In genomic region chr1:165046637-165047036, GRCm38 (mm10) we compare ENCODE assay signal across 8 mouse cellular contexts.
DNase-seq lines count a peak whose midpoint lies in the region; ATAC-seq and TF ChIP-seq lines count a peak whose summit lies in the region.

No protein-coding gene starts in this region.

- no peaks in the 10 kb centered on the region for H3K36me3 ChIP-seq in liver, postnatal 0 days (replicated peaks; ENCODE audit: insufficient read depth, low read length)
- no peaks in the 10 kb centered on the region for H3K36me3 ChIP-seq in embryonic facial prominence, embryonic 10.5 days (replicated peaks)
- H3K36me3 ChIP-seq in midbrain, embryonic 12.5 days: no peaks in the 10 kb centered on the region
- H3K36me3 ChIP-seq in stomach, embryonic 14.5 days (ENCODE audit: control insufficient read depth, insufficient read depth, low read length): no peaks in the 10 kb centered on the region

- no peak for TF ChIP-seq EP300 in liver, postnatal 0 days (IDR thresholded peaks at IDR 0.05; ENCODE audit: low read depth)

- DNase-seq in liver: peak; percentile 32
- no peak for DNase-seq in liver, postnatal 0 days
- peak; percentile 43 for DNase-seq in embryonic facial prominence, embryonic 10.5 days (ENCODE audit: low spot score)
- peak; percentile 23 for DNase-seq in heart, adult 8-10 months (ENCODE audit: low spot score)
- peak; percentile 27 to 40 for DNase-seq in kidney, postnatal 4 days
- no peak for DNase-seq in spleen, postnatal 10 days (ENCODE audit: low spot score in 2 of 2)

- no peak for TF ChIP-seq CTCF in liver, postnatal 0 days (IDR thresholded peaks at IDR 0.05; ENCODE audit: low read depth)

- H3K9me3 ChIP-seq in liver, postnatal 0 days (ENCODE audit: low read length): no peaks in the 10 kb centered on the region
- no peaks in the 10 kb centered on the region for H3K9me3 ChIP-seq in embryonic facial prominence, embryonic 10.5 days
- H3K9me3 ChIP-seq in midbrain, embryonic 12.5 days: no peaks in the 10 kb centered on the region
- H3K9me3 ChIP-seq in stomach, embryonic 14.5 days (ENCODE audit: control insufficient read depth, low read depth, low read length): no peaks in the 10 kb centered on the region

- no peak overlapping the region for H3K27ac ChIP-seq in liver, postnatal 0 days (ENCODE audit: low read depth)
- H3K27ac ChIP-seq in embryonic facial prominence, embryonic 10.5 days (replicated peaks): peak overlapping the region; percentile 75
- H3K27ac ChIP-seq in midbrain, embryonic 12.5 days (replicated peaks): 0 out of 2 replicates have a peak overlapping the region, but pooled peaks have one; percentile 30
- peak overlapping the region; percentile 75; the same call in 1 of the 2 replicates for H3K27ac ChIP-seq in stomach, embryonic 14.5 days (ENCODE audit: low read length)

- ATAC-seq in liver, postnatal 0 days: no peak
- ATAC-seq in midbrain, embryonic 12.5 days (ENCODE audit: low FRiP score, low read depth): peak; percentile 64; the same call in 1 of the 2 replicates
- peak; percentile 87 for ATAC-seq in stomach, embryonic 14.5 days (ENCODE audit: insufficient number of reproducible peaks, insufficient read depth, low FRiP score, low read depth)

- no peaks in the 10 kb centered on the region for H3K27me3 ChIP-seq in liver, postnatal 0 days (ENCODE audit: insufficient read depth, low read length)
- no peaks in the 10 kb centered on the region for H3K27me3 ChIP-seq in embryonic facial prominence, embryonic 10.5 days (replicated peaks; ENCODE audit: low read depth, poor library complexity, severe bottlenecking)
- no peaks in the 10 kb centered on the region for H3K27me3 ChIP-seq in midbrain, embryonic 12.5 days
- H3K27me3 ChIP-seq in stomach, embryonic 14.5 days (ENCODE audit: control insufficient read depth, insufficient read depth, low read length): no peaks in the 10 kb centered on the region

- H3K4me1 ChIP-seq in liver, postnatal 0 days (ENCODE audit: insufficient read depth): no peaks in the 10 kb centered on the region
- H3K4me1 ChIP-seq in embryonic facial prominence, embryonic 10.5 days: peaks cover 19% of the 10 kb centered on the region
- peaks cover 11% of the 10 kb centered on the region; the same call in 1 of the 2 replicates for H3K4me1 ChIP-seq in midbrain, embryonic 12.5 days
- H3K4me1 ChIP-seq in stomach, embryonic 14.5 days (ENCODE audit: control insufficient read depth, insufficient read depth, low read length): peaks cover 12% of the 10 kb centered on the region; the same call in 1 of the 2 replicates

- H3K4me2 ChIP-seq in liver, postnatal 0 days (ENCODE audit: low read depth, low read length): no peak overlapping the region
- H3K4me2 ChIP-seq in midbrain, embryonic 12.5 days (replicated peaks): no peak overlapping the region
- H3K4me2 ChIP-seq in stomach, embryonic 14.5 days (replicated peaks; ENCODE audit: low read depth, low read length): peak overlapping the region; percentile 17; the same call in 1 of the 2 replicates

- no peak overlapping the region for H3K9ac ChIP-seq in liver, postnatal 0 days (replicated peaks)
- no peak overlapping the region for H3K9ac ChIP-seq in midbrain, embryonic 12.5 days (replicated peaks)
- no peak overlapping the region for H3K9ac ChIP-seq in stomach, embryonic 14.5 days (replicated peaks; ENCODE audit: low read depth, low read length)

- no peak overlapping the region for H3K4me3 ChIP-seq in liver, postnatal 0 days (ENCODE audit: low read depth, low read length)
- H3K4me3 ChIP-seq in embryonic facial prominence, embryonic 10.5 days: no peak overlapping the region
- H3K4me3 ChIP-seq in midbrain, embryonic 12.5 days: no peak overlapping the region
- no peak overlapping the region for H3K4me3 ChIP-seq in stomach, embryonic 14.5 days (ENCODE audit: low read depth, low read length)

- 38% methylated on average over 7 of the region's 7 CpGs for WGBS in liver, postnatal 0 days (ENCODE audit: insufficient replicate concordance)
- 39% methylated on average over 7 of the region's 7 CpGs for WGBS in embryonic facial prominence, embryonic 10.5 days
- WGBS in midbrain, embryonic 12.5 days: 37% methylated on average over 7 of the region's 7 CpGs
- under 1% methylated on average over 7 of the region's 7 CpGs for WGBS in stomach, embryonic 14.5 days

Comparison
In these comparisons a context has a peak if more than half of its experiments do, and no peak if none do; other contexts are left out.
1. DNase-seq: peak in liver (single experiment), embryonic facial prominence, embryonic 10.5 days (single experiment), heart, adult 8-10 months (single experiment) and kidney, postnatal 4 days (2 of 2); none in liver, postnatal 0 days (single experiment) and spleen, postnatal 10 days (0 of 2).